Comparison of ENCODE assay signal across 22 mouse cellular contexts in genomic region chr2:166935582-166935981, GRCm38 (mm10).
"Had no signal": no experiment of that assay in that cellular context is flagged by ENCODE, and none has a peak within 500 bp of the region (broad histone marks: within the 10 kb centered on the region; RNA-seq: fewer than 3 reads in every experiment).

No protein-coding gene starts in this region.

- ATAC-seq: liver, embryonic 12.5 days; midbrain, embryonic 13.5 days; midbrain, embryonic 16.5 days had no signal

- H3K4me3 ChIP-seq: kidney, embryonic 15.5 days; limb, embryonic 10.5 days; limb, embryonic 13.5 days; liver, embryonic 12.5 days; liver, embryonic 15.5 days; lung, embryonic 15.5 days; megakaryocyte, embryonic 14.5 days; midbrain, embryonic 10.5 days; midbrain, embryonic 13.5 days; myocyte; neural tube, embryonic 13.5 days; stomach, embryonic 15.5 days had no signal

- H3K9me3 ChIP-seq: kidney, embryonic 15.5 days; limb, embryonic 10.5 days; limb, embryonic 13.5 days; liver, embryonic 12.5 days; liver, embryonic 15.5 days; lung, embryonic 15.5 days; megakaryocyte, embryonic 14.5 days; midbrain, embryonic 10.5 days; midbrain, embryonic 13.5 days; neural tube, embryonic 13.5 days; stomach, embryonic 15.5 days had no signal

- H3K27ac ChIP-seq: kidney, embryonic 15.5 days; limb, embryonic 10.5 days; limb, embryonic 13.5 days; liver, embryonic 12.5 days; liver, embryonic 15.5 days; lung, embryonic 15.5 days; midbrain, embryonic 10.5 days; midbrain, embryonic 13.5 days; neural tube, embryonic 13.5 days; stomach, embryonic 15.5 days had no signal

- H3K27me3 ChIP-seq: kidney, embryonic 15.5 days; limb, embryonic 13.5 days; liver, embryonic 12.5 days; liver, embryonic 15.5 days; lung, embryonic 15.5 days; megakaryocyte, embryonic 14.5 days; midbrain, embryonic 13.5 days; neural tube, embryonic 13.5 days; stomach, embryonic 15.5 days had no signal

- DNase-seq: kidney, adult 11 months; kidney, adult 8-10 months; kidney, postnatal 14 days; kidney, postnatal 4 days; liver; retina, postnatal 1 day; right cerebral cortex, postnatal 25 days; spleen, adult 18-20 months; thymus, postnatal 25 days had no signal

- H3K9ac ChIP-seq: kidney, embryonic 15.5 days; limb, embryonic 13.5 days; liver, embryonic 12.5 days; liver, embryonic 15.5 days; lung, embryonic 15.5 days; midbrain, embryonic 13.5 days; neural tube, embryonic 13.5 days; stomach, embryonic 15.5 days had no signal

- H3K4me2 ChIP-seq: kidney, embryonic 15.5 days; limb, embryonic 13.5 days; liver, embryonic 12.5 days; liver, embryonic 15.5 days; lung, embryonic 15.5 days; midbrain, embryonic 13.5 days; neural tube, embryonic 13.5 days; stomach, embryonic 15.5 days had no signal

- H3K4me1 ChIP-seq: kidney, embryonic 15.5 days; limb, embryonic 10.5 days; limb, embryonic 13.5 days; liver, embryonic 12.5 days; liver, embryonic 15.5 days; lung, embryonic 15.5 days; midbrain, embryonic 10.5 days; midbrain, embryonic 13.5 days; neural tube, embryonic 13.5 days; stomach, embryonic 15.5 days had no signal
